Mouse (Mus musculus): Measurements from ENCODE around the gene Ifi27l2a. TPM values are rescaled to one million over a fixed set of nuclear protein-coding genes. Genes with fewer than 3 reads are reported as not detected.
A peak's percentile ranks its signal among the peaks of the same experiment; 100 is the strongest.

Gene Ifi27l2a
- total RNA-seq, 2 experiments from 2014 or later, result 468 to 515 TPM

- no peak for ATAC-seq (ENCODE audit: poor library complexity, severe bottlenecking)
These were observed 16.8 kb downstream of the Ifi27l2a start for GRCm38 (mm10) chr12:103426710-103427109.

GRCm38 (mm10) chr12:103425729-103426470 is 17.6 kb downstream of the Ifi27l2a start, which contains the start of gene Ddx24:
Gene Ddx24, minus strand, starts transcription at chr12:103425830.
- peak; percentile 98 for ATAC-seq (ENCODE audit: poor library complexity, severe bottlenecking)

- ATAC-seq (ENCODE audit: poor library complexity, severe bottlenecking), result 0 out of 2 replicates have a peak, but pooled peaks have one; percentile 1
These were observed 18.3 kb downstream of the Ifi27l2a start for GRCm38 (mm10) chr12:103425016-103425728.

GRCm38 (mm10) chr12:103408144-103408543 is 35.3 kb downstream of the Ifi27l2a start:
- no peak for ATAC-seq (ENCODE audit: poor library complexity, severe bottlenecking)

- no peak for ATAC-seq (ENCODE audit: poor library complexity, severe bottlenecking)
These were observed 35.8 kb downstream of the Ifi27l2a start, which contains the start of gene 9330161L09Rik for GRCm38 (mm10) chr12:103407720-103408119. Gene 9330161L09Rik, minus strand, starts transcription at chr12:103407820.

GRCm38 (mm10) chr12:103404131-103404530 is 39.3 kb downstream of the Ifi27l2a start:
- no peak for ATAC-seq (ENCODE audit: poor library complexity, severe bottlenecking)

- no peak for ATAC-seq (ENCODE audit: poor library complexity, severe bottlenecking)
These were observed 46.7 kb downstream of the Ifi27l2a start for GRCm38 (mm10) chr12:103396751-103397150.

- ATAC-seq (ENCODE audit: poor library complexity, severe bottlenecking), result no peak
These were observed 47.8 kb downstream of the Ifi27l2a start for GRCm38 (mm10) chr12:103395486-103396275.

- ATAC-seq (ENCODE audit: poor library complexity, severe bottlenecking), result peak; percentile 60
These were observed 50.0 kb downstream of the Ifi27l2a start for GRCm38 (mm10) chr12:103393528-103393927.

Other genes with a start within 250 kb of the Ifi27l2a start
- not detected in 2 replicates for gene Prima1, start 201.5 kb downstream of the Ifi27l2a start, total RNA-seq (2015)
- not detected in 2 replicates for gene Prima1, start 201.5 kb downstream of the Ifi27l2a start, total RNA-seq (2017)
- gene Fam181a, start 132.7 kb downstream of the Ifi27l2a start, total RNA-seq (2015), result not detected in 2 replicates
- gene Fam181a, start 132.7 kb downstream of the Ifi27l2a start, total RNA-seq (2017), result not detected in 2 replicates
- gene Asb2, start 87.7 kb downstream of the Ifi27l2a start, total RNA-seq (2015), result 0.11 and 0.27 TPM in 2 replicates
- 0.33 TPM in 1 of 2 replicates, not detected in the other for gene Asb2, start 87.7 kb downstream of the Ifi27l2a start, total RNA-seq (2017)
- 1.1 and 1.4 TPM in 2 replicates for gene Otub2, start 55.0 kb downstream of the Ifi27l2a start, total RNA-seq (2015)
- gene Otub2, start 55.0 kb downstream of the Ifi27l2a start, total RNA-seq (2017), result 0.77 and 1.1 TPM in 2 replicates
- 0.94 TPM in 1 of 2 replicates, not detected in the other for gene 9330161L09Rik, start 35.9 kb downstream of the Ifi27l2a start, total RNA-seq (2015)
- 0.89 and 1.4 TPM in 2 replicates for gene 9330161L09Rik, start 35.9 kb downstream of the Ifi27l2a start, total RNA-seq (2017)
- gene Ddx24, start 17.9 kb downstream of the Ifi27l2a start, total RNA-seq (2015), result 53.0 and 58.9 TPM in 2 replicates
- gene Ddx24, start 17.9 kb downstream of the Ifi27l2a start, total RNA-seq (2017), result 63.8 and 73.0 TPM in 2 replicates
- gene Ifi27, start 9.5 kb downstream of the Ifi27l2a start, total RNA-seq (2015), result 46.3 and 55.9 TPM in 2 replicates
- gene Ifi27, start 9.5 kb downstream of the Ifi27l2a start, total RNA-seq (2017), result 19.3 and 26.8 TPM in 2 replicates
- not detected in 2 replicates for gene Ifi27l2b, start 13.5 kb upstream of the Ifi27l2a start, total RNA-seq (2015)
- not detected in 2 replicates for gene Ifi27l2b, start 13.5 kb upstream of the Ifi27l2a start, total RNA-seq (2017)
- not detected in 2 replicates for gene Ppp4r4, start 88.6 kb upstream of the Ifi27l2a start, total RNA-seq (2015)
- gene Ppp4r4, start 88.6 kb upstream of the Ifi27l2a start, total RNA-seq (2017), result not detected in 2 replicates
- gene Serpina10, start 187.8 kb upstream of the Ifi27l2a start, total RNA-seq (2015), result not detected in 2 replicates
- 0.08 TPM in 1 of 2 replicates, not detected in the other for gene Serpina10, start 187.8 kb upstream of the Ifi27l2a start, total RNA-seq (2017)
- not detected in 2 replicates for gene Serpina6, start 213.5 kb upstream of the Ifi27l2a start, total RNA-seq (2015)
- not detected in 2 replicates for gene Serpina6, start 213.5 kb upstream of the Ifi27l2a start, total RNA-seq (2017)
- gene Serpina16, start 232.5 kb upstream of the Ifi27l2a start, total RNA-seq (2015), result not detected in 2 replicates
- not detected in 2 replicates for gene Serpina16, start 232.5 kb upstream of the Ifi27l2a start, total RNA-seq (2017)